Mouse (Mus musculus) bone marrow macrophage, adult 2 months (primary cell): Measurements from ENCODE around the gene Psmd6.

Experiments
- CTCF ChIP-seq: IDR thresholded peaks from 2 replicates; pipeline ENCODE4 v1.5.1; 2012; ENCODE audit warnings: low read depth, mild to moderate bottlenecking, low read length, moderate library complexity
- POLR2A ChIP-seq: IDR thresholded peaks from 2 replicates; pipeline ENCODE4 v1.6.1; 2012; ENCODE audit warnings: mild to moderate bottlenecking, low read depth, low read length, borderline replicate concordance

- TF ChIP-seq CTCF, result no peak
- TF ChIP-seq POLR2A, result no peak
These were observed 20.0 kb downstream of the Psmd6 start for GRCm38 (mm10) chr14:14100773-14101280.
